Mouse (Mus musculus): ENCODE results near the gene Gm4707. TPM values are rescaled to one million over a fixed set of nuclear protein-coding genes. Genes with fewer than 3 reads are reported as not detected.

Gm4707 gene
- polyA plus RNA-seq, 1 experiment, result 0.10 TPM

GRCm38 (mm10) chr17:71417008-71417407 is 42.7 kb downstream of the Gm4707 start:
- H3K4me2 ChIP-seq (ENCODE audit: low read depth), result no peak overlapping the region
- H3K79me2 ChIP-seq (ENCODE audit: control insufficient read depth, insufficient read depth), result no peaks in the 10 kb centered on the region
- no peak for TF ChIP-seq MAX (IDR thresholded peaks at IDR 0.05; ENCODE audit: low read depth)
- no peak for TF ChIP-seq POLR2AphosphoS2 (IDR thresholded peaks at IDR 0.05; ENCODE audit: insufficient read length, low read depth)
- no peak for TF ChIP-seq POLR2A (IDR thresholded peaks at IDR 0.05; ENCODE audit: insufficient read length, low read depth)
- TF ChIP-seq MYOD1 (IDR thresholded peaks at IDR 0.05; ENCODE audit: control insufficient read depth in 1 of 3, insufficient read length in 2 of 3, low read depth in 2 of 3), result no peak
- no peak for TF ChIP-seq USF1 (IDR thresholded peaks at IDR 0.05; ENCODE audit: low read depth)
- TF ChIP-seq TCF12 (IDR thresholded peaks at IDR 0.05; ENCODE audit: insufficient read depth, poor library complexity, severe bottlenecking), result no peak
- no peak for TF ChIP-seq TCF3 (IDR thresholded peaks at IDR 0.05; ENCODE audit: insufficient read length, low read depth)
- no peak for TF ChIP-seq MYOG (IDR thresholded peaks at IDR 0.05; ENCODE audit: control insufficient read depth in 1 of 3, insufficient read depth in 1 of 3, insufficient read length in 2 of 3, low read depth in 2 of 3)
- no peak for TF ChIP-seq E2F4 (IDR thresholded peaks at IDR 0.05; ENCODE audit: insufficient read depth)
- TF ChIP-seq REST (IDR thresholded peaks at IDR 0.05; ENCODE audit: insufficient read depth, insufficient read length), result no peak
- no peak for TF ChIP-seq CEBPB (IDR thresholded peaks at IDR 0.05; ENCODE audit: insufficient read depth, poor library complexity, severe bottlenecking)
- no peak for TF ChIP-seq SRF (IDR thresholded peaks at IDR 0.05; ENCODE audit: control insufficient read depth, insufficient read length, low read depth)
- no peaks in the 10 kb centered on the region for H3K36me3 ChIP-seq (ENCODE audit: control insufficient read depth, insufficient read depth)
- H3K27me3 ChIP-seq (ENCODE audit: control insufficient read depth, insufficient read depth, insufficient read length), result no peaks in the 10 kb centered on the region
- no peak overlapping the region for H3ac ChIP-seq (ENCODE audit: control insufficient read depth, insufficient read length)
- no peak overlapping the region for H3K4me3 ChIP-seq

Other genes with a start within 250 kb of the Gm4707 start
- 3.2 TPM for gene Emilin2, start 147.9 kb downstream of the Gm4707 start, polyA plus RNA-seq (2012; fragmentation: generic; extraction: Trizol)
- gene Smchd1, start 15.4 kb upstream of the Gm4707 start, polyA plus RNA-seq (2012; fragmentation: generic; extraction: Trizol), result 7.8 TPM
- gene Ndc80, start 66.9 kb upstream of the Gm4707 start, polyA plus RNA-seq (2012; fragmentation: generic; extraction: Trizol), result 8.9 TPM
- gene Spdya, start 92.1 kb upstream of the Gm4707 start, polyA plus RNA-seq (2012; fragmentation: generic; extraction: Trizol), result 0.08 TPM
- 24.1 TPM for gene Wdr43, start 156.0 kb upstream of the Gm4707 start, polyA plus RNA-seq (2012; fragmentation: generic; extraction: Trizol)
- 0.31 TPM for gene Togaram2, start 213.3 kb upstream of the Gm4707 start, polyA plus RNA-seq (2012; fragmentation: generic; extraction: Trizol)

All from myocyte (in vitro differentiated cells).